Mouse (Mus musculus): ENCODE data around the gene Greb1.

Greb1 gene

DNA sequence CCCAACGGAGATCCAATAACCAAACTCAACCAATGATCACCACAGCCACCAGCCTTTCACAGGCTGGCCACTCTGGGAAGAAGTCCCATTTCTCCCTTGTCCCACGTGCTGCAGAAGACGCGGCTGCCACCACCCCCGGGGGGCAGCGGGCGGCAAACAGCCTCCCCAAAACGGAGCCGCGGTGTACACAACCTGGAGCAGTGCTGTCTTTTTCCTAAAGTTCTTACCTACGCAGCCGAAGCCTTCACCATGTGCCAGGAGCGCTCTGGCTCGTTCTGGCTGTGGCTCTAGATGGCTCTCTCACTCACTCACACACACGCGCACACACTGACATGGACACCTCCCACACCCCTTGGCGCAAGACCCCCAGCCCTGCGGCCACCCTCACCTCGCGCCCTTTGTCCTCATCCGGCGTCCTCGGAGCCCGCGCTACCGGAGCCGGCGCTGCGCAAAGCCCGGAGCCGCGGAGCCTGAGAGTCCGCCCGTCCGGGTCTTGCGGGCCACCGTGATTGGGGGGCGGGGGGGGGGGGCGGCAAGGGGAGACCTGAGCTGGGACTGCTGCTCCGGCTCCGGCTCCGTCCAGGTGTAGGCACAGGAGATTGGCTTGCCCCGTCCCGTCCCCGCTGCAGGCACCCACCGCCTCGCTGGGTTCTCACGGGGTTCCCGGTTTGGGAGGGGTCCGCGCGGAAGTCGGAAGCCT is at the start of gene Greb1:
TSS of gene Greb1 (minus strand) at position 628 of the 700 bp plus-strand sequence.
- DNase-seq (ENCODE audit: inconsistent ontology term) = peak; percentile 70

DNA sequence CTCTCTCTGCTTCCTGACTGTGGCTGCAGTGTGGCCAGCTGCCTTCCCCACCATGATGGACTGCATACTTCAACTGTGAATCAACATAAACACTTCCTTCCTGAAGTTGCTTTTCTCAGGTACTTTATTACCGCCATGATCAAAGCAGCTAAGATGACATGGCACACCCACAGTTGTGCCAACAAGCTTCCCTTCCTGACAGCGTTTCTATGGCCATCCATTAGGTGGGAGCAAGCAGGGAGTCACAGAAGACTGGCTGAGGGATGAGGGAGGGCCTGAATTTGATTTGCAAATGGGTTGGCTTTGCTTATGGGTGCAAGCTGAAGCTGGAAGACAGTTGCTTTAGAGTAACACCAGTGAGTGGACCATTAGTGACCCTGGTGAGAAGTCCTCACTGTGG is 49.1 kb upstream of the Greb1 start:
- no peak for DNase-seq (ENCODE audit: inconsistent ontology term)

DNA sequence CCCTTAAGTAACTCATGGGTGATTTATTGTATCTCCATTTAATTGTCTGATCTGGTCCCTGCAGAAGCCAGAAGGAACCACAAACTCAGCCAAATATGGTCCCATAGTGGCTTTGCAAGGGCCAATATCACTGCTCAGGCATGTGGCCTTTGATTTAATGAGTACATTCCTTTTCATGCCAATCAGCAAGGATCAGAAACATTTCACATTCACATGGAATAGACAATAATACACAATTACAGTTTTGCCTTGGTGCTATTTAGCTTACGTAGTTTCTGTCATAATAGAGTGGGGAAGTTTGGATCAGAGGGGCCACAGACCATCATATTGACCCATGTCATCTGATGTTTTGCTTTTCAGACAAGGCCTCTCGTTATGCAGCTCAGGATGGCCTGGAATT is 47.8 kb upstream of the Greb1 start:
- DNase-seq (ENCODE audit: inconsistent ontology term) = peak; percentile 93

DNA sequence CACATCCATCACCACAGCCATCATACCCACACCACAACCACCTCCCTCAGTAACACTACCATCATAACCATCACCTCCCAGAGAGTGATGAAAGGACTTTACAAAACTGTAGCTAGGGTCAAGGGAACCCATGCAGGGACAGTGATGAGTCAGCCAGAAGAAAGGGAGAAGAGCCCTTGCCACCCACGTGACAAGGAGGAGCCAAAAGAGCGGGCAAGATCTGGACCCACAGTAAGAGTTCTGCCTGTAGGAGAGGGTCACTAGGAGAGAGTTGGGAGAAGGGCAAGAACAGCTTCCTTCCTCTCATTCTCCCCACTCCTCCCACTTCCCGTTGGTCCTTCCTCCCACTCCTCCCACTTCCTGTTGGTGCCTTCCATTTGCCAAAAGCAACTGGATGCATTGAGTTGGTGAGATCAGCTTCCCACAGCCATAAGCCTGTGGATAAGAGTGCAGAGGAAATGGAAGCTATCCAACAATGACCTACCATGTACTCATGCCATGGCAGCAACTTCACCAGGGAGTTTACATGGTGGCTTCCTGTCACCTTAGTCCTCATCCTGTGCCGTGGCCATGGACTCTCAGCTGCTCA is 46.6 kb upstream of the Greb1 start:
- no peak for DNase-seq (ENCODE audit: inconsistent ontology term)

DNA sequence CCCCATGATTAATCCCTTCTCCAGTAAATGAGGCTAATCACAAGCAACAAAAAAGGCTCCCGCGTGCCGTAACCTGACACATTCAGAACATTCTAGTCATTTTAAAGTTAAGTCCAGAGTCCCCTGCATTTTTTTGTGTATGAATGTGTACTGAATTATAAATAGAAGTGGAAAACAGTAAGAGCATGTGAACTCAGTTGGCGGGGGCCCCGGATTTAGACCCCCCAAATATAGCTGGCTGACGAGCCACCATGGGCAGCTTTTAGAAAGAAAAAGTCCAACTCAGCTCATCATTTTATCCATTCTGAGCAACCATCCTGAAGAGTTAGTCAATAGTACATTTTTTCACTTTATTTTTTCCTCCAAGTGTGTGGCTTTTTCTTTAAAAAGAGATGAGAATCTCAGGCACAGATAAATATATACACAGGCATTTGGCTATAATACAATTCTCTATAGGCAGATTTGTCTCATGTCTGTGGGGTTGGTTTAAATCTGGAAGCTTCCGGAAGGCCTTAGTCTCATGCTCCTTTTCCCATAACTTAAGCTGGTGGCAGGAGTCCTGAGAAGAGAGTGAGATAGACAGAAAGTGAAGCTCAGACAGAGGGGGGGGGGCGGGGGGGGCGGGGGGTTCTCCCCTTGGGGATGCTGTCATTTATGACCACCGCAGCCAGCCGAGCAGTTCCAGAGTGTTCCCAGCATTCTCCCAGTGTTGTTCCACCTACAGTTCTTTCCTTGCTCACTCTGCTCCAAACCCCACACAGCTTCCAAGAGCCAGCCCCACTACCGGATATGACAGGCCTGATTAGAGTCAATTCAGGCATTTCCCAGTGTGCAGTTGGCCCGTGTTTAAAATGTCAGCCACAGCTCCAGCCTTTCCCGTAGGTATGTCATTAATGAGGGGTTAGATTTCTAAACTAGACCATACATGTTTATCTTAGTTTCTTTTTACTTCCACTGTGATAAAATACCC is 44.2 kb upstream of the Greb1 start:
- peak; percentile 80 for DNase-seq (ENCODE audit: inconsistent ontology term)

DNA sequence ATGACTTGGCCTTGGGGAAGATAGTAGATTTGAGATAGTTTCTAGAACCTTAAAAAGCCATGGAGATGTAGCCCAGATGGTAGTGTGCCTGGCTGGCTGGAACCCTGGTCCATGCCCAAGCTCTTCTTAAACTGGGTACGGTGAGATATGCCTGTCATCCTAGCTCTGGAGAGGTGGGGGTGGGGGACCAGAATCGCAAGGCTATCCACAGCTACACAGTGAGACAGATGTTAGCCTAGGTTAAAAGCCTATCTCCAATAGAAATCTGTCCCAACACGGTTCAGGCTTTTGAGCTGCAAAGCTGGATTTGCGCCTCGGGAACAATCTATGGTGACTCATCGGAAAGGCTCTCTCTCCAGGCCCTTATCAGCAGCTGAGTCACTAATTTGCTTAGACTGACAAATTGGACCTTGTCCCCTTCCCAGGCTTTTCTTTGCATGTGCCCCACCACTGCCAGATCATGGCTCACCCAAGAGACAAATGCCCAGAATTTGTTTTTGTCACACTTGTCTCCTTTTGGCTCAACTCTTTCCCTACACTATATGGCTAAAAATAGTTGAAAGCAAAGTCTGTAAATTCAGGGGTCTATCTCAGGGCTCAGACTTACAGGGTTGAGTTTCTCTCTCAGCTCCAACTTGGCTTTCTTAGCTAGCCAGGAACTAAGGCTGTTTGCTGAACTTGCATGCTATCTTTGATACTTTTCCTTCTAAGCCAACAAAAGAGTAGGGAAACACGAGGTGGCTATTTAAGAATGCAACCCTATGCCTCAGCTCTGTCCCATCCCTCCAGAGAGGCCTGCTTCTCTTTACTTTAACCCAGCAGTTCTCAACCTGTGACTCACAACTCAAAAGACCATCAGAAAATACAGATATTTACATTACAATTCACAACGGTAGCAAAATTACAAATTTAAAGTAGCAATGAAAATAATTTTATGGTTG is 40.4 kb upstream of the Greb1 start:
- peak; percentile 88 for DNase-seq (ENCODE audit: inconsistent ontology term)

DNA sequence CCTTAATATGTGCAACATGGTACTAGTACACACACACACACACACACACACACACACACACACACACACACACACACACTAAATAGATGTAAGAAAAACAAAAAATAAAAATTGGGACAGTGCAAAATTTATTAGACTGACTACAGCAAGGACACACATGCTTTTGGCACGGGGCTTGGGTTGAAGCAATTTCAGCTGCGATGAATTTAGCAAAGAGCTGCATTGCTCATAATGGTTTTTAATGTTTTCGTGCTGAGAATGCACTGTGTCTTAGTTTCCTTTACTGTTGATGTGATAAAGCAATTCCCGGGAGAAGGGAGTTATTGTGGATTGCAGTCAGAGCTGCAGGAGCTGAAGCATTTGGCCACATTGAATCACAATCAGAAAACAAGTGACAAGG is 37.1 kb upstream of the Greb1 start:
- DNase-seq (ENCODE audit: inconsistent ontology term) = no peak

DNA sequence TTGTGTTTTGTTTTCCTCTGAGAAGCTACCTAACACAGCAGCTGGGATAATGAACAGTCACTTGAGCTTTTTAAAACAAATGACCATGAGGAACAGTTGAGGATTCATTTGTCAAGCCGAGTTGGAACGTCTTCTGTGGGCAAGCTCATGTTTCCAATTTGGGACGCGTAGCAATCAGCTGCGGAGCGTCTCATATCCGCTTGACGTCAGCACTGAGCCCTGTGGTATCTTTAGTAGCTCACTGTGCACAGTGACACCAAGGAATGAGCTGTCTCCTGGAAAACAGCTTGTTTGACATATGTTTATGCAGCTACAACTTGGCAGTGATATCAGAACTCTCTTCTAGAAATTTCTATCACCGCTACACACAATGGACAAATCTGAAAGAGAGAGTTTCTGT is 35.5 kb upstream of the Greb1 start:
- DNase-seq (ENCODE audit: inconsistent ontology term) = peak; percentile 52

DNA sequence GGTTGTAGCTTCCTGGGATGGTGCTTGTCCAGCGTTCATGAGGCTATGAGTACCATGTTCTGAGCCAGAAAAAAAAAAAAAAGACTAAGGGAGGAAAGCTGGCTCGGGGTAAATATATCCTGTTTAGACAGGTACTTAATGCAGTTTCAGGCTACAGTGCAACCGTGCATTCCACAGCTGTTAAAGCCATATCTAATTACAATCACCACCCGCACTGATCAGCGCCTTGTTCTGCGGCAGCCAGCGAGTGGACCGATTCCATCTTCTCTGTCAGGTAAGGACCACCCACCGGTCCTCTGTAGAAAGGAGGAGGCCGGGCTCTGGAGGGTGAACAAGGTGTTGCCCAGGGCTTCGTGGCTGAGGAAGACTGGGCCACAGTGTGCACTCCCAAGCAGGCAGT is 34.0 kb upstream of the Greb1 start:
- no peak for DNase-seq (ENCODE audit: inconsistent ontology term)

DNA sequence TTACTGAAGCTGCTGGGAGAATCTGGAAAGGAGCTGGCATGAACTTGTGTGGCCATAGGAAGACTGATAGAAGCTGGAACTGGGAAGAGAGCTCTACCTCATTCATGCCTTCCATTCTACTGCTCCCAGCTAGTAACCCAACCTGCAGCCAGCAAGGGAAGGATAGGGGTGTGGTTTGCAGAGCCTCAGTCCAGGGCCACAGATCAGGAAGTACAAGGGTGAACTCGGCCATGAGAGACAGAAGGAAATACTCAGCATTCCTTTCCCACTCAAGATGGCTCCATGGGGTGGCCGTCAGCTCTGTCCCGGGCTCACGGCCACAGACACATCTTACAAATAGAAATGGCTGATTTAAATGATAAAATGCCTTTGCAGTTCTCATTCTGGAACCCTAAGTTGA is 30.4 kb upstream of the Greb1 start:
- no peak for DNase-seq (ENCODE audit: inconsistent ontology term)

DNA sequence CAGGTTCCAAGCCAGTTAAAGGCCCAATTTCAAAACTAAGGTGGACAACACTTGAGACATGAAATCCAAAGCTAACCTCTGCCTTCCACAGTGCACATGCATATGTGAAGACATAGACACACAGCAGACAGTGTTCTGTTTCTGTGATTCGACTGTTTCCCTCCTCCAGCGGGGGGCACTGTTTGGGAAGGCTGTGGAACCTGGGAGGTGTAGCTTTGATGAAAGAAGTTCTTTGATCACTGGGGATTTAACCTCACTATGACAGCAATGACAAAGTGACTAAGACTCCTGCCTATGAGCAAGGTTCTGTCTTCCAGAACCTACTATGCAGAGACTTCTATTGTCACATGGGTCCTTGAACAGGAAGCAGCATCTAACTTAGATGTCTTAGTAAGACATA is 29.1 kb upstream of the Greb1 start:
- DNase-seq (ENCODE audit: inconsistent ontology term) = no peak

DNA sequence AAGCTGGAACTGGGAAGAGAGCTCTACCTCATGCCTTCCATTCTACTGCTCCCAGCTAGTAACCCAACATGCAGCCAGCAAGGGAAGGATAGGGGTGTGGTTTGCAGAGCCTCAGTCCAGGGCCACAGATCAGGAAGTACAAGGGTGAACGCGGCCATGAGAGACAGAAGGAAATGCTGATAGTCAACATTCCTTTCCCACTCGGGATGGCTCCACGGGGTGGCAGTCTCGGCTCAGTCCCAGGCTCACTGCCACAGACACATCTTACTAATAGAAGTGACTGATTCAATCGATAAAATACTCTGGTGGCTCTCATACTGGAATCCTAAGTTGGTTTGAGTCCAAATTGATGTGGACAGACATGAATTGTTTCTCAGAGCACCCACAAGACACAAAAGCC is 27.8 kb upstream of the Greb1 start:
- peak; percentile 88 for DNase-seq (ENCODE audit: inconsistent ontology term)

DNA sequence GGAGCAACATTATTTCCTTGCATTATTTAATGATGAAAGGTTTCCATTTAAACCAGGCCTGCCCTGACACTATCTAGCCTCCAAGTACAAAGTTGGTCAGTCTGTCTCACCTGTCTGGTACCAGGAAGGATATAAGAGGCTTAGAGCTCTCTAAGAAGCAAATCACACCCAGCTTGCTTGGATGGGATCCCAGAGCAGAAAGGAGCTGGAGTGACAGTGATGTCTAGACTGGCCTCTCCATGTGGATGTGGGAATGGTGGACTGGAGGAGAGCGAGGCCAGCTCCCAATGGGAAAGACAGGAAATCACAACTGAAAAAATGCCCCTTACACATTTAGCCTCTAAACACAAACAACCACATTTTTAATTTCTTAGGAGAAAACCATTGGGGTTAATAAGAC is 23.0 kb upstream of the Greb1 start:
- DNase-seq (ENCODE audit: inconsistent ontology term) = no peak

DNA sequence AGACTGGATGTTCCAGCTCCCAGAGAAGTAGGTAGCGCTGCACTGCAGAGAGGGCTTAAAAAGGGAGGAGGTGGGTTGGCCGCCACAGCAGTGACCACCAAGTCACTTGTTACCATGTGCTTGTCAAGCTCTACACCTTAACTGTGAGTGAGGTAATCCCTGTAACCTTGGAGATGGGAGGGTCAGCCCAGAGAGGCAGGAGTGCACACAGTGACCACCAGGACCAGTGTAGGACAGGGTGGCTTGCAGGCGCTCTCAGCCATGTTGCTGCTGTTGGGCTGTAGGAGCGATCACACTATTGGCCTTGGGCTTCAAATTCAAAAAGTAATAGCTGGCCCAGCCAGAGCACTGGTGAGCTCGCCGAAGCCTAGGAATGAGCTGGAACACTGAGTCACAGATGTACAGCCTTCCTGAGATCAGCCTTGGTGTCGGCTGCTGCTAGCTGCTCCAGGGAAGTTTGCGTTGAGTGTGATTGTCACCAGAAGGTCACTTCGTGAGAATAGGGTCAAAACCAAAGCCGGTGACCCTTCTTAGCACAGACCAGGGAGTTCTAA is 21.6 kb upstream of the Greb1 start:
- no peak for DNase-seq (ENCODE audit: inconsistent ontology term)

DNA sequence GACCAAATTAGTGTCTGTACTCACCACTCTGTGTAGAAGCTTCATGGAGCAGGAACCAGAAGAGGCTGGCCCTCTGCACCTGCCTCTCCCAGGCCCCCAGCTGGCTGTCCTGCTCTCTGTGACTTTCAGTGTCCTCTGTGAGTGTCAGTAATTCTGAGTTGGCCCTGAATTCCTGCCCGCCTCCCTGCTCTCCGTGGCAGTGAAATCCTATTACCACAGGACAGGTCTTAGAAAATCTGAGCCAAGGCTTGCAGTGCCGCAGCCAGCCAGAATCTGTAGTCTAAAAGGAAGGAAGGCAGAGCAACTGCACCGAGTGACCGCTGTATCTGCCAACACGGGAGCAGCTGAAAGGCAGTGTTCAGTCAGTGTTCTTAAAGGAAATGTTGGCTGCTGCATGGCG is 20.1 kb upstream of the Greb1 start:
- no peak for DNase-seq (ENCODE audit: inconsistent ontology term)

DNA sequence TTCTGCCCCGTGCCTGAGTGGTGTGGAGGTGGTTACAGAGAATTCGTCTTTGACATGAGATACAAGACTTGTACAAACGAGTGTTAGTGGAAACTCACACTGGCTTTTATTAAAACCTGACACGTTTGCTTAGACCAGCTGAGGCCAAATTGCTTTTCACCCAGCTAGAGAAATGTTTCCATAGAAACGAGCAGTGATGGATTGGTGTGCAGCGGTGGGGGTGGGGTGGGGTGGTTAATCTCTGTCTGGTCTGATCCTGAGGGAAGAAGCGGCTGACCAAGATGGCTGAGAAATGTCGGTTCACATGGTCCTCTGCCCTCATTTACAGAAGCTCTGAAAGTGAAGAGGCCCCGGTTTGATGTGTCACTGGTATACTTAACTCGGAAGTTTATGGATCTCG is 17.8 kb upstream of the Greb1 start:
- DNase-seq (ENCODE audit: inconsistent ontology term) = no peak

DNA sequence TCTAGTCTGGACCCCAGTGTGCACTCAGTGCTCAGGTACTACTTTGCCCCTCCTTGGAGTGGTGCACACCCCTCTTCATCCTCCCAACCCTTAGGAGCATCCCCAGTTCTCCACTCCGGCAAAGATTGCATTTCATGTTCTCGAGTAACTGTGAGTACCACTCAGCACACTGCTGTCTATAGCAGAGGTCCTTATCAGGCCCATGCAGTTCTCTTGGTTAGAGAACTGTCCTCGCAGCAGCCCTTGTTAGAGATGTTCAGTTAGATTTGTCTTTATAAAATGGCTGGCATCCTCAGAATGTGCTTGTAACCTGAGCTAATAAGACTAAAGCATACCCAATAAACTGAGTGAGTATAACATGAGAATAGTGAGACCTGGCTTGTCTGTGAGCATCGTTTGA is 16.5 kb upstream of the Greb1 start:
- DNase-seq (ENCODE audit: inconsistent ontology term) = no peak

DNA sequence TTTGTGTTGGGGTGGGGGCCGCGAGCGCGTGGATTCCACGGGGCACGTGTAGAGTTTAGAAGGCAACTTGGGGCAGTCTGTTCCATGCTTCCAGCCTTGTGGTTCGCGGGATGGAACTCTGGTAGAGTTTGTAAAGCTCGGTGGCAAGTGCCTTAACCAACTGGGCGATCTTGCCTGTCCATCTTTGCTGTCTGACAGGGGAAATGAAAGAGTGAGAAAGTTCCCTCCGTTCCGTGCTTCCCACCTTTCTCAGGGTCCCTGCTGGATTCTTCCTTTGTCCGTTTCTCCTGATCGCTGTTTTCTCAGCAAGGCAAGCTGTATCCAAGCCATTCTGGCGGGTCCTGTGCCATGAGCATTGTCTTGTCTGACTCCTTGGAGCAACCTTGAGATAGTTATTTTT is 10.8 kb upstream of the Greb1 start:
- peak; percentile 46 for DNase-seq (ENCODE audit: inconsistent ontology term)

DNA sequence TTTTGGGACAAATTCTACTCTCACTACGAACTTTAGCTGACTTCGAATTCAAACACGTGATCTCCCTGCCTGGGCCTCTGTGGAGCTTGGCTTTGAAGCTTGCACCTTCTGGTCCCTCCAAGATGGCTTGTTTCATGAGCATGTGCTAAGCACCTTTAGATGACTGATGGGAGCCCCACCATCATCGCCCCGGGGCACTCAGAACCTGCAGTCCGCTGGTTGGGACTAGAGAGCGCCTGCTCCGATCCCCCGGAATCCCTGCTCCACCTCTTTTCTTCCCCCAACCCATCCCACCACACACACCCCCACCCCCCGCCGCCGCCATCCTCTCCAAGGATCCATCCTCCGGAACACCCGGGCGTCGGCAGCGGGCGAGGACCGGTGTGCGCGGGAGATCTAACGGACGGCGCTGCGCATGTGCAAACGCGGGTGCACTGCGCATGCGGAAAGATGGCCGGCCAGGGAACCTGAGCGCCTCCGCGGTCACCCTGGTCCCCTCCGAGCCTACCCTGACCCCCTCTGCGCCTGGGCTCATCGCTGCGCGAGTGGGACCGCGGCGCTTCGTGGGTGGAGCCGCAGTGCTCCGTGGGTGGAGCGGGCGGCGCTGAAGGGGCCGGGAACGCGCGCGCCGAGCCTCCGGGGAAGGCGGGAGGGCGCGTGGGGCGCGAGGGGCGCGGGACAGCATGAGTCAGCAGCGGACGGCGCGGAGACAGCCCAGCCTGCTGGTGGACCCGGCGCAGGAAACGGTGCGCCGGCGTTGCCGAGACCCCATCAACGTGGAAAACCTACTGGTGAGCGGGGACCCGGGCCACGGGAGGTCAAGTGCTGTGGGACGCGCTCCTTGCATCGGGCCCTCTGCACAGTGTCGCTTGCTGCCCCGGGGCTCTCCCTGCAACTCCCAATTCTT is 10.1 kb upstream of the Greb1 start, which contains the start of gene E2f6:
TSS of gene E2f6 (plus strand) at position 439 of the 907 bp plus-strand sequence.
- DNase-seq (ENCODE audit: inconsistent ontology term) = peak; percentile 84

DNA sequence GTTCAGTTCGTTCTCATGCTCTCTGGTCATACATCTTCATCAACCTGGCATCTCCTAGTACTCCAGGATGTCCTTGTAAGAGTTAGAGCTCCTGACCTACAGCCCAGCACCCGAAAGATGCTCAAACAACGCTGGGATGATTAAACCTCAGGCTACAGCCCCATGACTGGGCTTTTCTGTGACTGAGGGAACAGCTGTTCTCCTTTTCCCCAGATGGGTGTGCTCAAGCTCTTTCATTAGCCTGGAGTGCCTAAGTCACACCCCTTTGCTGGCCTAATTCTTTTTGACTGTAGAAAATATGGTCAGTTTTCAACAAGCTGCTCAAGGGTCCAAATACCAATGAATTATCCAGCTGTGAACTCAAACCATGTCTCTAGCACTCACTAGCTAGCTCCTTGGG is 7.4 kb upstream of the Greb1 start:
- DNase-seq (ENCODE audit: inconsistent ontology term) = peak; percentile 55
